Mouse (Mus musculus) erythroid progenitor cell, adult 5-6 weeks (primary cell): ENCODE results near the gene Tlr11. TPM values are rescaled to one million over a fixed set of nuclear protein-coding genes. Genes with fewer than 3 reads are reported as not detected.

Experiments
- ATAC-seq: replicated peaks from 2 replicates; pipeline ENCODE4 v1.8.0; 2016; ENCODE audit warnings: moderate number of reproducible peaks, mild to moderate bottlenecking, moderate TSS enrichment, inconsistent platforms; ENCODE audit not compliant: poor library complexity, low FRiP score, severe bottlenecking
- total RNA-seq, 2 experiments: library from RNA; stranded (forward) in 1 of 2; stranded (reverse) in 1 of 2; fragments of 150-400 nt in 1 of 2; fragments of 186-747, 209-891 nt in 1 of 2; gene quantifications; 2 replicates each; pipeline versions ENCODE4 v1.2.3 to v1.2.4; 2015 to 2017; ENCODE audit warnings: low replicate concordance in 2 of 2

The Tlr11 gene
- total RNA-seq (2015; ENCODE audit: low replicate concordance) (not detected in 2 replicates), total RNA-seq (2017; ENCODE audit: low replicate concordance) (not detected in 2 replicates)

GRCm38 (mm10) chr14:50357593-50357992 lies at the start of gene Tlr11:
Gene Tlr11, plus strand, starts transcription at chr14:50357914.
- no peak for ATAC-seq

- ATAC-seq = no peak
Observed at GRCm38 (mm10) chr14:50326661-50327060, 31.1 kb upstream of the Tlr11 start, which contains the start of gene Olfr734. Gene Olfr734, minus strand, starts transcription at chr14:50326761.

- no peak for ATAC-seq
Observed at GRCm38 (mm10) chr14:50348796-50349195, 8.9 kb upstream of the Tlr11 start, which contains the start of gene Olfr735. Gene Olfr735, minus strand, starts transcription at chr14:50348872.

- ATAC-seq = no peak
Observed at GRCm38 (mm10) chr14:50352438-50352837, 5.3 kb upstream of the Tlr11 start.

- ATAC-seq = no peak
Observed at GRCm38 (mm10) chr14:50356725-50357124, 989 bp upstream of the Tlr11 start.

- ATAC-seq = no peak
Observed at GRCm38 (mm10) chr14:50360480-50360879, 2.8 kb downstream of the Tlr11 start.

- ATAC-seq = no peak
Observed at GRCm38 (mm10) chr14:50363561-50363960, 5.8 kb downstream of the Tlr11 start.

GRCm38 (mm10) chr14:50380863-50381262 lies 23.1 kb downstream of the Tlr11 start, which contains the start of gene Olfr736:
Gene Olfr736, plus strand, starts transcription at chr14:50381163.
- no peak for ATAC-seq

GRCm38 (mm10) chr14:50407268-50407667 lies 49.6 kb downstream of the Tlr11 start, which contains the start of gene Olfr738:
Gene Olfr738, plus strand, starts transcription at chr14:50407568.
- ATAC-seq = no peak

Other genes with a start within 250 kb of the Tlr11 start
- gene Olfr727, start 234.7 kb upstream of the Tlr11 start, total RNA-seq (2015; ENCODE audit: low replicate concordance) = not detected in 2 replicates
- not detected in 2 replicates for gene Olfr727, start 234.7 kb upstream of the Tlr11 start, total RNA-seq (2017; ENCODE audit: low replicate concordance)
- gene Olfr728, start 215.2 kb upstream of the Tlr11 start, total RNA-seq (2015; ENCODE audit: low replicate concordance) = not detected in 2 replicates
- not detected in 2 replicates for gene Olfr728, start 215.2 kb upstream of the Tlr11 start, total RNA-seq (2017; ENCODE audit: low replicate concordance)
- not detected in 2 replicates for gene Olfr729, start 205.0 kb upstream of the Tlr11 start, total RNA-seq (2015; ENCODE audit: low replicate concordance)
- not detected in 2 replicates for gene Olfr729, start 205.0 kb upstream of the Tlr11 start, total RNA-seq (2017; ENCODE audit: low replicate concordance)
- not detected in 2 replicates for gene Olfr730, start 169.7 kb upstream of the Tlr11 start, total RNA-seq (2015; ENCODE audit: low replicate concordance)
- gene Olfr730, start 169.7 kb upstream of the Tlr11 start, total RNA-seq (2017; ENCODE audit: low replicate concordance) = not detected in 2 replicates
- gene Olfr731, start 116.0 kb upstream of the Tlr11 start, total RNA-seq (2015; ENCODE audit: low replicate concordance) = not detected in 2 replicates
- not detected in 2 replicates for gene Olfr731, start 116.0 kb upstream of the Tlr11 start, total RNA-seq (2017; ENCODE audit: low replicate concordance)
- not detected in 2 replicates for gene Olfr732, start 73.7 kb upstream of the Tlr11 start, total RNA-seq (2015; ENCODE audit: low replicate concordance)
- not detected in 2 replicates for gene Olfr732, start 73.7 kb upstream of the Tlr11 start, total RNA-seq (2017; ENCODE audit: low replicate concordance)
- gene Olfr733, start 56.4 kb upstream of the Tlr11 start, total RNA-seq (2015; ENCODE audit: low replicate concordance) = not detected in 2 replicates
- 0.26 TPM in 1 of 2 replicates, not detected in the other for gene Olfr733, start 56.4 kb upstream of the Tlr11 start, total RNA-seq (2017; ENCODE audit: low replicate concordance)
- gene Olfr734, start 31.2 kb upstream of the Tlr11 start, total RNA-seq (2015; ENCODE audit: low replicate concordance) = not detected in 2 replicates
- not detected in 2 replicates for gene Olfr734, start 31.2 kb upstream of the Tlr11 start, total RNA-seq (2017; ENCODE audit: low replicate concordance)
- gene Olfr735, start 9.0 kb upstream of the Tlr11 start, total RNA-seq (2015; ENCODE audit: low replicate concordance) = not detected in 2 replicates
- not detected in 2 replicates for gene Olfr735, start 9.0 kb upstream of the Tlr11 start, total RNA-seq (2017; ENCODE audit: low replicate concordance)
- not detected in 2 replicates for gene Olfr736, start 23.2 kb downstream of the Tlr11 start, total RNA-seq (2015; ENCODE audit: low replicate concordance)
- not detected in 2 replicates for gene Olfr736, start 23.2 kb downstream of the Tlr11 start, total RNA-seq (2017; ENCODE audit: low replicate concordance)
- not detected in 2 replicates for gene Olfr738, start 49.7 kb downstream of the Tlr11 start, total RNA-seq (2015; ENCODE audit: low replicate concordance)
- not detected in 2 replicates for gene Olfr738, start 49.7 kb downstream of the Tlr11 start, total RNA-seq (2017; ENCODE audit: low replicate concordance)
- gene Olfr739, start 60.7 kb downstream of the Tlr11 start, total RNA-seq (2015; ENCODE audit: low replicate concordance) = not detected in 2 replicates
- not detected in 2 replicates for gene Olfr739, start 60.7 kb downstream of the Tlr11 start, total RNA-seq (2017; ENCODE audit: low replicate concordance)
- not detected in 2 replicates for gene Olfr740, start 87.6 kb downstream of the Tlr11 start, total RNA-seq (2015; ENCODE audit: low replicate concordance)
- gene Olfr740, start 87.6 kb downstream of the Tlr11 start, total RNA-seq (2017; ENCODE audit: low replicate concordance) = not detected in 2 replicates
- gene Olfr741, start 114.8 kb downstream of the Tlr11 start, total RNA-seq (2015; ENCODE audit: low replicate concordance) = not detected in 2 replicates
- gene Olfr741, start 114.8 kb downstream of the Tlr11 start, total RNA-seq (2017; ENCODE audit: low replicate concordance) = not detected in 2 replicates
- not detected in 2 replicates for gene Olfr742, start 145.7 kb downstream of the Tlr11 start, total RNA-seq (2015; ENCODE audit: low replicate concordance)
- gene Olfr742, start 145.7 kb downstream of the Tlr11 start, total RNA-seq (2017; ENCODE audit: low replicate concordance) = not detected in 2 replicates
- gene Olfr743, start 163.9 kb downstream of the Tlr11 start, total RNA-seq (2015; ENCODE audit: low replicate concordance) = not detected in 2 replicates
- not detected in 2 replicates for gene Olfr743, start 163.9 kb downstream of the Tlr11 start, total RNA-seq (2017; ENCODE audit: low replicate concordance)